Mouse (Mus musculus): ENCODE results near the gene Ralgapb. TPM values are rescaled to one million over a fixed set of nuclear protein-coding genes. Genes with fewer than 3 reads are reported as not detected.

Ralgapb gene
- polyA plus RNA-seq, 1 experiment = 8.4 TPM

GRCm38 (mm10) chr2:158539433-158540305, 130.0 kb downstream of the Ralgapb start:
- TF ChIP-seq MYOD1 (IDR thresholded peaks at IDR 0.05; ENCODE audit: control insufficient read depth, insufficient read length, low read depth) (no peak), USF1 (IDR thresholded peaks at IDR 0.05; ENCODE audit: low read depth) (no peak), MAX (IDR thresholded peaks at IDR 0.05) (no peak), CTCF (IDR thresholded peaks at IDR 0.05; ENCODE audit: control insufficient read depth, insufficient read depth, insufficient read length) (no peak), MYOG (IDR thresholded peaks at IDR 0.05; ENCODE audit: control insufficient read depth, extremely low read depth, insufficient read length) (no peak)
- Histone ChIP-seq H3ac (ENCODE audit: control insufficient read depth, insufficient read length, low read depth) (no peak overlapping the region), H3K36me3 (ENCODE audit: control insufficient read depth, insufficient read depth) (no peaks in the 10 kb centered on the region), H3K27me3 (ENCODE audit: control insufficient read depth, insufficient read depth, insufficient read length) (peaks cover 42% of the 10 kb centered on the region), H3K79me3 (ENCODE audit: low read depth) (no peaks in the 10 kb centered on the region), H3K4me3 (ENCODE audit: insufficient read depth, poor library complexity, severe bottlenecking) (no peak overlapping the region), H3K79me2 (ENCODE audit: control insufficient read depth, insufficient read depth) (no peaks in the 10 kb centered on the region)

DNA sequence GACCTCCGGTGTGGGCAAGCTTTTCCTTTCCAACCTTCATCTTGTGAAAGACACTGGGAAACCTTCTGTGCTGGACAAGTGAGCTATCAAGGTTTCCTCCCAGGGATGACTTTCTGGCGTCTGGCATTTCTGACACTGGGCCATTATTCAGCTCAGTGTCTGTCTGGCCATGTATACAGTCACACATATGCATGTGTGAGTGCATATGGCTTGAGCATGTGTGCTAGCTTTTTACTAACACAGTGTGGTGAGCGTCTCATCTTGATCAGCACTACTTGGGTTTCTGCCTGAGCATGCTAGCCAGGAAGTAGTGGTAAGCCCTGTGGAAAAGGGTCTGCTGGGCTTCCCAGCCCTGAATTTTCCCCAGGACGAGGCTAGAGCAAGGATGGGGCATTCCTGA, 131.6 kb downstream of the Ralgapb start:
- H3K4me3 ChIP-seq (ENCODE audit: insufficient read depth, poor library complexity, severe bottlenecking) = no peak overlapping the region
- peaks cover 39% of the 10 kb centered on the region for H3K27me3 ChIP-seq (ENCODE audit: control insufficient read depth, insufficient read depth, insufficient read length)
- no peaks in the 10 kb centered on the region for H3K36me3 ChIP-seq (ENCODE audit: control insufficient read depth, insufficient read depth)
- H3K79me2 ChIP-seq (ENCODE audit: control insufficient read depth, insufficient read depth) = no peaks in the 10 kb centered on the region
- no peak overlapping the region for H3ac ChIP-seq (ENCODE audit: control insufficient read depth, insufficient read length, low read depth)
- no peaks in the 10 kb centered on the region for H3K79me3 ChIP-seq (ENCODE audit: low read depth)
- TF ChIP-seq MYOD1 (IDR thresholded peaks at IDR 0.05; ENCODE audit: control insufficient read depth, insufficient read length, low read depth) (no peak), CEBPB (IDR thresholded peaks at IDR 0.05; ENCODE audit: low read depth) (no peak), MAX (IDR thresholded peaks at IDR 0.05) (no peak), FOSL1 (IDR thresholded peaks at IDR 0.05; ENCODE audit: insufficient read depth, low read length, poor library complexity, severe bottlenecking) (no peak), USF1 (IDR thresholded peaks at IDR 0.05; ENCODE audit: low read depth) (no peak), MYOG (IDR thresholded peaks at IDR 0.05; ENCODE audit: control insufficient read depth, extremely low read depth, insufficient read length) (no peak)

DNA sequence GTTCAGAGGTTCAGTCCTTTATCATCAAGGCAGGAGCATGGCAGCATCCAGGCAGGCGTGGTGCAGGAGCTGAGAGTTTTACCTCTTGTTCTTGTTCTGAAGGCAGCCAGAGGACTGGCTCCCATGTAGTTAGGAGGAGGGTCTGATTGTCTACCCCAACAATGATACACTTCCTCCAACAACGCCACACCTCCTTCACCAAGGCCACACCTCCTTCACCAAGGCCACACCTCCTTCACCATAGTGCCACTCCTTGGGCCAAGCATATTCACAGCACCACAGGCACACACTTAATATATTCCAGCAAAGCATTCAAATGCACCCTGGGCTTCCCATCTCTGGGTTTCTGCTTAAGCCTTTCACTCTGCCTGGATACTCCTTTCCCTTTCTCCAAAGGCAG, 135.6 kb downstream of the Ralgapb start:
- Histone ChIP-seq H3K79me3 (ENCODE audit: low read depth) (no peaks in the 10 kb centered on the region), H3ac (ENCODE audit: control insufficient read depth, insufficient read length, low read depth) (no peak overlapping the region), H3K36me3 (ENCODE audit: control insufficient read depth, insufficient read depth) (no peaks in the 10 kb centered on the region), H3K79me2 (ENCODE audit: control insufficient read depth, insufficient read depth) (no peaks in the 10 kb centered on the region), H3K4me3 (ENCODE audit: insufficient read depth, poor library complexity, severe bottlenecking) (no peak overlapping the region), H3K27me3 (ENCODE audit: control insufficient read depth, insufficient read depth, insufficient read length) (peaks cover 35% of the 10 kb centered on the region)
- TF ChIP-seq MYOG (IDR thresholded peaks at IDR 0.05; ENCODE audit: control insufficient read depth, extremely low read depth, insufficient read length) = no peak
- no peak for TF ChIP-seq CTCF (IDR thresholded peaks at IDR 0.05; ENCODE audit: control insufficient read depth, insufficient read depth, insufficient read length)
- no peak for TF ChIP-seq MAX (IDR thresholded peaks at IDR 0.05)
- no peak for TF ChIP-seq MYOD1 (IDR thresholded peaks at IDR 0.05; ENCODE audit: control insufficient read depth, insufficient read length, low read depth)
- TF ChIP-seq CEBPB (IDR thresholded peaks at IDR 0.05; ENCODE audit: low read depth) = no peak
- no peak for TF ChIP-seq USF1 (IDR thresholded peaks at IDR 0.05; ENCODE audit: low read depth)
- TF ChIP-seq FOSL1 (IDR thresholded peaks at IDR 0.05; ENCODE audit: insufficient read depth, low read length, poor library complexity, severe bottlenecking) = no peak

DNA sequence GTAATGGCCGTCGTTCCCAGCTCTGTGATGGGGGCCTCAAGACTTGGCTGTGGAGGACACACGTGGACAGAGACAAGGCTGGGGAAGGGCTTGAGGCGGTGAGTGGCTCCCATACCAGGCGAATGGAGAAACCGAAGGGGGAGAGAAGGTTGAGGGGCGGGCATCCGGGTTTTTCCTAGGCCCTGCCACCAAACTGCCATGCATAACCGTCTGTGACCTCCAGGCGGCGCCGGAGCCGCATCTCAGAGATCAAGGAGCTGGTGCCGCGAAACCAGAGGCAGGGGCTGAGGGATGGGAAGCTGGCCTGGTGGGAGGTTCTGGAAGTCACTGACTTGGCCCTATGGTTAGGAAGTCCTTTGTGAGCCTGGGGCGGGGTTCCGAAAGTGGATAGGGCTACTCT, 137.1 kb downstream of the Ralgapb start:
- H3K4me3 ChIP-seq (ENCODE audit: insufficient read depth, poor library complexity, severe bottlenecking) = no peak overlapping the region
- no peak for TF ChIP-seq USF1 (IDR thresholded peaks at IDR 0.05; ENCODE audit: low read depth)
- no peak for TF ChIP-seq FOSL1 (IDR thresholded peaks at IDR 0.05; ENCODE audit: insufficient read depth, low read length, poor library complexity, severe bottlenecking)
- TF ChIP-seq MYOG (IDR thresholded peaks at IDR 0.05; ENCODE audit: control insufficient read depth, extremely low read depth, insufficient read length) = no peak
- TF ChIP-seq MYOD1 (IDR thresholded peaks at IDR 0.05; ENCODE audit: control insufficient read depth, insufficient read length, low read depth) = no peak
- TF ChIP-seq CTCF (IDR thresholded peaks at IDR 0.05; ENCODE audit: control insufficient read depth, insufficient read depth, insufficient read length) = peak; percentile 81
- H3K79me3 ChIP-seq (ENCODE audit: low read depth) = no peaks in the 10 kb centered on the region
- no peaks in the 10 kb centered on the region for H3K79me2 ChIP-seq (ENCODE audit: control insufficient read depth, insufficient read depth)
- H3ac ChIP-seq (ENCODE audit: control insufficient read depth, insufficient read length, low read depth) = no peak overlapping the region
- peaks cover 29% of the 10 kb centered on the region for H3K27me3 ChIP-seq (ENCODE audit: control insufficient read depth, insufficient read depth, insufficient read length)
- H3K36me3 ChIP-seq (ENCODE audit: control insufficient read depth, insufficient read depth) = no peaks in the 10 kb centered on the region

Other genes starting within 250 kb of the Ralgapb start
- 0.01 TPM for gene D630003M21Rik, start 180.6 kb upstream of the Ralgapb start, polyA plus RNA-seq (2012; fragmentation: generic; extraction: Trizol)
- gene Bpi, start 151.8 kb upstream of the Ralgapb start, polyA plus RNA-seq (2012; fragmentation: generic; extraction: Trizol) = not detected
- not detected for gene Lbp, start 103.4 kb upstream of the Ralgapb start, polyA plus RNA-seq (2012; fragmentation: generic; extraction: Trizol)
- gene Snhg11, start 34.2 kb upstream of the Ralgapb start, polyA plus RNA-seq (2012; fragmentation: generic; extraction: Trizol) = not detected
- 0.06 TPM for gene Adig, start 92.8 kb downstream of the Ralgapb start, polyA plus RNA-seq (2012; fragmentation: generic; extraction: Trizol)
- not detected for gene Arhgap40, start 102.9 kb downstream of the Ralgapb start, polyA plus RNA-seq (2012; fragmentation: generic; extraction: Trizol)
- gene Slc32a1, start 200.9 kb downstream of the Ralgapb start, polyA plus RNA-seq (2012; fragmentation: generic; extraction: Trizol) = 0.01 TPM
- gene Actr5, start 215.0 kb downstream of the Ralgapb start, polyA plus RNA-seq (2012; fragmentation: generic; extraction: Trizol) = 8.7 TPM